Mouse (Mus musculus) embryonic facial prominence, embryonic 11.5 days (tissue): Measurements from ENCODE around the gene Serpinb6a. TPM values are rescaled to one million over a fixed set of nuclear protein-coding genes. Genes with fewer than 3 reads are reported as not detected.

ENCODE experiments used
- ATAC-seq: fragments of 200-750 bp; cut with Nextera tagmentation; replicated peaks from 2 replicates; pipeline ENCODE4 v1.8.0; 2017; ENCODE audit warnings: low read depth; ENCODE audit not compliant: insufficient number of reproducible peaks, low FRiP score, low TSS enrichment
- DNase-seq: peaks from one replicate; pipeline ENCODE4 v3.0.0-alpha.2; 2015; ENCODE audit warnings: low spot score
- H3K27ac ChIP-seq: fragments of 300-500 bp; sonication (generic); replicated peaks from 2 replicates; pipeline ENCODE4 v1.5.1; 2014; ENCODE audit warnings: mild to moderate bottlenecking, low read depth, low read length, control low read depth
- H3K27me3 ChIP-seq: fragments of 300-500 bp; sonication (generic); 2 replicates; pipeline ENCODE4 v1.6.1; 2014; ENCODE audit warnings: mild to moderate bottlenecking, low read length, moderate library complexity, mixed read lengths; ENCODE audit not compliant: control insufficient read depth, insufficient read depth
- H3K36me3 ChIP-seq: fragments of 300-500 bp; sonication (generic); replicated peaks from 2 replicates; pipeline ENCODE4 v1.6.1; 2014; ENCODE audit warnings: low read depth, mild to moderate bottlenecking, low read length, moderate library complexity, mixed read lengths; ENCODE audit not compliant: control insufficient read depth, insufficient read depth
- H3K4me1 ChIP-seq: fragments of 300-500 bp; sonication (generic); 2 replicates; pipeline ENCODE4 v1.6.1; 2014; ENCODE audit warnings: low read length, mixed read lengths; ENCODE audit not compliant: control insufficient read depth, insufficient read depth
- H3K4me2 ChIP-seq: fragments of 300-500 bp; sonication (generic); 2 replicates; pipeline ENCODE4 v1.6.1; 2014; ENCODE audit warnings: low read depth, mild to moderate bottlenecking, control low read depth, low read length, moderate library complexity
- H3K4me3 ChIP-seq: fragments of 300-500 bp; sonication (generic); 2 replicates; pipeline ENCODE4 v1.5.1; 2014; ENCODE audit warnings: low read depth, low read length, control low read depth
- H3K9ac ChIP-seq: fragments of 300-500 bp; sonication (generic); replicated peaks from 2 replicates; pipeline ENCODE4 v1.6.1; 2014; ENCODE audit warnings: mild to moderate bottlenecking, control low read depth, low read length
- H3K9me3 ChIP-seq: fragments of 300-500 bp; sonication (generic); replicated peaks from 2 replicates; pipeline ENCODE4 v1.6.1; 2016; ENCODE audit warnings: mild to moderate bottlenecking, low read length, inconsistent platforms, mixed read lengths; ENCODE audit not compliant: control insufficient read depth
- WGBS: fragments of 180-500 bp; shearing (Covaris S2); extraction: QIAGEN DNeasy Blood & Tissue Kit; methylation state at CpG from one replicate; pipeline ENCODE4 v1.1.7; 2014; 5-methylcytosine and 5-hydroxymethylcytosine counted together
- polyA plus RNA-seq: library from polyadenylated mRNA; unstranded; fragments of >200 nt; fragmentation: Nextera tagmentation; extraction: Ambion mirVana; gene quantifications from 2 replicates; pipeline ENCODE4 v1.2.1, GENCODE M21; 2014

The Serpinb6a gene
- polyA plus RNA-seq, 1 experiment from 2014 or later: 46.2 TPM

DNA sequence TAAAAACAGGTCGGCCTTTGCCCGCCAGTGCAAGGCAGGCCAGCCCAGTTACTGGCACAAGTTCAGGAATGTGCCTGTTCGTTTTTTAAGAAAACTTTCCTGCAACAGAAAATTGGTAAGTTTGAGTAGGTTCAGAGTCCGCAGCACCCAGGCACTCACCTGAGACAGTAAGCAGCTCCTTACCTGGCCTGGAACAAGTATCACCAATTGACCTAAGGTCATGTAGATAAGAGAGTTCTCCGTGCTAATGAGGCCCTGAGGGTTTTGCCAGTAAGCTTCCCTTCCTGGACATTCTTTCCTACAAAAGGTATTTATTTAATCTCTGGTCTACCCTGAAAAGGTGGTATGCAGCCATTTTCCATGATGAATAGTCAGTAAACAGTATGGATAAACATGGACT lies 80.9 kb downstream of the Serpinb6a start:
- Histone ChIP-seq H3K27me3 (no peaks in the 10 kb centered on the region), H3K9ac (no peak overlapping the region), H3K27ac (no peak overlapping the region), H3K9me3 (no peaks in the 10 kb centered on the region), H3K4me1 (no peaks in the 10 kb centered on the region), H3K4me2 (no peak overlapping the region), H3K36me3 (no peaks in the 10 kb centered on the region), H3K4me3 (no peak overlapping the region)
- DNase-seq: no peak
- no peak for ATAC-seq
- WGBS: 87% methylated on average over 5 of the region's 5 CpGs

DNA sequence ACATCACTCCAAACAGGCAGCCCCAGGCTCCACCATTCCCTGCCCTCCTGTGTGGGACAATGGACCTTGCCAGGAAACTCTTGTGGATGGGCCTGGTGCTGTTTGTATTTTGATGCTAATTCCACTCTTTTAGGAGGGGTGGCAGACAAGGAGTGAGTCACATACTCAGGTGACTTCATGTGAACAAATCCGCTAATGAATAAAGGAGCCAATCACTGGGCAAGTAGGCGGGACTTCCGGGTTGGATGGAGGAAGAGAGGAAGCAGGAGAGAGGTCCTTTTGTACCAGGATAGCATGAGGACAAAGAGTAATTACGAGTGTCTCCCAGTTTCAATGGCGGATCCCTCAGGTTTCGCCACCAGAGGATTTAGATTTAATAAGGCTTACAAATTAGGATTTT lies 81.6 kb downstream of the Serpinb6a start:
- Histone ChIP-seq H3K27me3 (no peaks in the 10 kb centered on the region), H3K9me3 (no peaks in the 10 kb centered on the region), H3K4me1 (no peaks in the 10 kb centered on the region), H3K9ac (no peak overlapping the region), H3K27ac (no peak overlapping the region), H3K36me3 (no peaks in the 10 kb centered on the region), H3K4me3 (no peak overlapping the region), H3K4me2 (no peak overlapping the region)
- WGBS: 92% methylated on average over 6 of the region's 6 CpGs
- DNase-seq (no peak), ATAC-seq (no peak)

DNA sequence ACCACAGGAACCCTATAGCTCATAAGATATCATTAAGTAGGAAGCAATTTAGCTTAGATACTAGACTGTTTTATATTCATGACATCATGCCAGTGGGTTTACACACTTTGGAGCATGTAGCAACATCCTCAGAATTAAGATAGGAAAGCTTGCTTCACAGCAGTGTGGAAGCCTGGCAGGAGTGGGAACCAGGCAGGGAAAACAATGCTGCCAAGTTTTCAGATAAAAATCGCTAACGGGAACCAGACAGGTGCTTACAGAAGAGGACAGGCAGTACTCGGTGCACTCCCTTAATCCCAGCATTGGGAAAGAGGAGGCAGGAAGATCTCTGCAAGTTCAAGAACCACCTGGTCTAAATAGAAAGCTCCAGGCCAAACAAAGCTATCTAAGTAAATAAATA lies 95.8 kb downstream of the Serpinb6a start:
- Histone ChIP-seq H3K36me3 (no peaks in the 10 kb centered on the region), H3K9me3 (no peaks in the 10 kb centered on the region), H3K9ac (no peak overlapping the region), H3K4me2 (no peak overlapping the region), H3K4me1 (no peaks in the 10 kb centered on the region), H3K4me3 (no peak overlapping the region), H3K27me3 (no peaks in the 10 kb centered on the region), H3K27ac (no peak overlapping the region)
- DNase-seq (no peak), ATAC-seq (no peak)
- WGBS: 68% methylated on average over 3 of the region's 3 CpGs

DNA sequence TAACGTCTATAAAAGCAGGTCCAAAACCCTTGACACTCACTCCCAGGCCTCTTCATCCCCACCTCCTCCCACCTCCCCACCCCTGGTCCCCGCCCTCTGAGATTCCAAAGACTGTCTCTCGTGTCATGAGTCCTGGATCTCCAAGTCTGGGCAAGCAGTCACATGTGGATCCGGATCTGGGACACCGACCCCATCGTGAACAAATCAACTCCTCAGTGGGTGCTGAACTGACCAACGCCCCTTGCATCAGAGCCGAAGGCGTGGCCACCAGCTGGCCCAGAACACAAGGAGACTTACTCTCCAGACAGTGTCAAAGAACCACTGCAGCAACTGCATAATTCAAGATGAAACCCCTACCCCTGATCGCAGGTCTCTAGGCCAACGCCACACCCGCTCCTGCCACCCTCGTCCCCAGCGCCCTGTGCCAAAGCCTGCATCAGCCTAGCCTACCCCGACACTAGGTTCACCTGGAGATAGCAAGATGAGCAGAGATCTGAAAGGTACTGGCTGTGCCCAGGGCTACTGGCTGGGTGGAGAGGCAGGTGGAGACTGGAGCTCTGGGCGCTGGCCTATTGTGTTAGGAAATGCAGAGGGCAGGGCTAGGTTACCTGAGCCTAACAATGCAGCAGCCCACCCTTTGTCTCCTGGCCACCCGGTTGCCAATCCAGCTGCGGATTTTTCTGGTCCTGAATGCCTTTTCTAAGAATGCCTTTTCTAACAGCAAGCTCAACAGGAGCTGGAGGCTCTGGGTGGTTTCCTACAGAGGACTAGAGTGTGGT lies 97.2 kb downstream of the Serpinb6a start, which contains the start of gene Serpinb6c:
Gene Serpinb6c, minus strand, starts transcription at position 533 of the 779 bp plus-strand sequence.
- Histone ChIP-seq H3K9ac (no peak within 1 kb of the TSS), H3K4me2 (no peak within 1 kb of the TSS), H3K4me1 (no peaks in the 10 kb centered on the region), H3K27ac (no peak within 1 kb of the TSS), H3K4me3 (no peak within 1 kb of the TSS), H3K9me3 (no peaks in the 10 kb centered on the region), H3K27me3 (no peaks in the 10 kb centered on the region), H3K36me3 (no peaks in the 10 kb centered on the region)
- DNase-seq: no peak
- WGBS: 77% methylated on average over 18 of the region's 18 CpGs
- no peak for ATAC-seq

DNA sequence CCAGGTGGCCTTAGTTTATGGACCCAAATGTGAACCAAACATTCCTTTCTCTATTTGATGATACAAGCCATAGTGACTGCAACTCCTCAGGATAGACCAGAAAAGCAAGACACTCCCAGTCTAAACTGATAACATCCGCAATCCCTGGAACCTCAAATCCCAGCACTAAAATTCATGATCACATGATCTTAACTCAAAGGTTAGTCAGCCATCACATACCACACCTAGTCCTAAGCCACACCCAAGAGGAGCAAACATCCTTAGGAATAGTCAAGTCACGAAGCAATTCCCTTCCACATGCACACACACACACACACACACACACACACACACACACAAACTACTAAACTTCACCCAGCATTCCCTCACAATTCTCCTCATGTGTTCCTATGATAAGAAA lies 99.3 kb downstream of the Serpinb6a start:
- ATAC-seq: no peak
- Histone ChIP-seq H3K27me3 (no peaks in the 10 kb centered on the region), H3K4me1 (no peaks in the 10 kb centered on the region), H3K9ac (no peak overlapping the region), H3K4me2 (no peak overlapping the region), H3K27ac (no peak overlapping the region), H3K9me3 (no peaks in the 10 kb centered on the region), H3K36me3 (no peaks in the 10 kb centered on the region), H3K4me3 (no peak overlapping the region)
- WGBS: 94% methylated on average over 2 of the region's 2 CpGs
- DNase-seq: no peak

DNA sequence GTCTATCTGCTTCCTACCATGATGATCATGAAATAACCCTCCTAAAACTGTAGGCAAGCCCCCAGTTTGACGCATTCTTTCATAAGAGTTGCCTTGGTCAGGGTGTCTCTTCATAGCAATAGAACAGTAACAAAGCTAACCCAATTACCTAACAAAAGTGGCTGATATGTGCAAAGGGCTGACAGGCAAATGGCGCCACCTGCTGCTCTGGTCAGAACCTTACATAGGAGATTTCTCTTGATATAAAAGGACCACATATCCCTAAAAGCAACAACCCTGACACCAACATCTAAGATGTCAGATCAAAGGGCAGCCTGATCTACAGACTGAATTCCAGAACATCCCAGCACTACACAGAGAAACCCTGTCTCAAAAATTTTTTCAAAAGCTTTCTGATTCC lies 108.4 kb downstream of the Serpinb6a start:
- Histone ChIP-seq H3K27me3 (no peaks in the 10 kb centered on the region), H3K36me3 (no peaks in the 10 kb centered on the region), H3K4me1 (no peaks in the 10 kb centered on the region), H3K4me3 (no peak overlapping the region), H3K9me3 (no peaks in the 10 kb centered on the region), H3K27ac (no peak overlapping the region), H3K4me2 (no peak overlapping the region), H3K9ac (no peak overlapping the region)
- DNase-seq (peak; percentile 46), ATAC-seq (no peak)
- 35% methylated on average over 2 of the region's 2 CpGs for WGBS

Other genes with a start within 250 kb of the Serpinb6a start
- gene Serpinb6e, start 159.4 kb downstream of the Serpinb6a start, polyA plus RNA-seq: not detected in 2 replicates
- gene Serpinb6c, start 97.1 kb downstream of the Serpinb6a start, polyA plus RNA-seq: 0.15 TPM in 1 of 2 replicates, not detected in the other
- 18.0 and 19.4 TPM in 2 replicates for gene Nqo2, start 38.1 kb downstream of the Serpinb6a start, polyA plus RNA-seq
- gene Ripk1, start 431 bp downstream of the Serpinb6a start, polyA plus RNA-seq: 13.0 and 13.1 TPM in 2 replicates
- 36.9 and 42.8 TPM in 2 replicates for gene Bphl, start 34.8 kb upstream of the Serpinb6a start, polyA plus RNA-seq
- gene Tubb2a, start 75.2 kb upstream of the Serpinb6a start, polyA plus RNA-seq: 115 and 146 TPM in 2 replicates
- 77.6 and 88.3 TPM in 2 replicates for gene Tubb2b, start 127.7 kb upstream of the Serpinb6a start, polyA plus RNA-seq
- gene Psmg4, start 160.2 kb upstream of the Serpinb6a start, polyA plus RNA-seq: 101 and 108 TPM in 2 replicates